ENCODE assay signal across 8 mouse cellular contexts in the genomic region with DNA sequence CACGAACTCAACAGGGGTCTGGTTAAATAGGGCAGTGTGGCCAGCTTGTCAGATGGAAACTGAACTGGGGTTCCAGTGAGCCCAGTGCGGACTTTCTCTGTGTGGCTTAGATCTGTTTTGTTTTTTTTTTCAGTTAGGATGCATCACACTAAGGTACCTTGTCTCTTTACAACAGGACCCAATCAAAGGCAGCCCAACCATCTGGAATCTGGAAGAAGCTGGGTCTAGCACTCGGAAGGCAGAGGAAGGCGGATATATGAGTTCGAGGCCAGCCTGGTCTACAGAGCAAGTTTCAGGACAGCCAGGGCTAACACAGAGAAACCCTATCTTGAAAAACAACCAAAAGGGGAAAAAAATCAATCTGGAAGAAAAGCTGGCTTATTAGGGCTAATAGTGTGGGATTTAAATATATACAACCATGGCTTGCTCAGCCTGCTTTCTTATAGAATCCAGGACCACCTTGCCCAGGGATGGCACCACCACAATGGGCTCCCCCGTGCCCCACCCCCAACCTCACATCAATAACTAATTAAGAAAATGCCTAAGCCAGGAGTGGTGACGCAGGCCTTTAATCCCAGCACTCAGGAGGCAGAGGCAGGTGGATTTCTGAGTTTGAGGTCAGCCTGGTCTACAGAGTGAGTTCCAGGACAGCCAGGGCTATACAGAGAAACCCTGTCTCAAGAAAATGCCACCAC. TPM values are rescaled to one million over a fixed set of nuclear protein-coding genes. Genes with fewer than 3 reads are reported as not detected.
A peak's percentile ranks its signal among the peaks of the same experiment; 100 is the strongest.
DNase-seq lines count a peak whose midpoint lies in the region; ATAC-seq and TF ChIP-seq lines count a peak whose summit lies in the region.

No protein-coding gene starts in this region.

- no peaks in the 10 kb centered on the region for H3K9me3 ChIP-seq in heart, embryonic 13.5 days
- H3K9me3 ChIP-seq in hindbrain, embryonic 14.5 days (ENCODE audit: control insufficient read depth, low read length): no peaks in the 10 kb centered on the region
- no peaks in the 10 kb centered on the region for H3K9me3 ChIP-seq in midbrain, embryonic 14.5 days (ENCODE audit: control insufficient read depth, low read length)

- H3K9ac ChIP-seq in heart, embryonic 13.5 days: peak overlapping the region; percentile 80
- no peak overlapping the region for H3K9ac ChIP-seq in hindbrain, embryonic 14.5 days
- no peak overlapping the region; the same call in 1 of the 2 replicates for H3K9ac ChIP-seq in midbrain, embryonic 14.5 days (replicated peaks; ENCODE audit: low read length)

- peak overlapping the region; percentile 78 for H3K4me2 ChIP-seq in heart, embryonic 13.5 days
- peak overlapping the region; percentile 74 for H3K4me2 ChIP-seq in hindbrain, embryonic 14.5 days (replicated peaks)
- H3K4me2 ChIP-seq in midbrain, embryonic 14.5 days (ENCODE audit: low read length): peak overlapping the region; percentile 73

- ATAC-seq in heart, embryonic 13.5 days (ENCODE audit: extremely low read depth, insufficient number of reproducible peaks, low FRiP score, low TSS enrichment): no peak
- no peak for ATAC-seq in hindbrain, embryonic 14.5 days (ENCODE audit: low FRiP score)
- ATAC-seq in midbrain, embryonic 14.5 days (ENCODE audit: low FRiP score, low TSS enrichment): no peak

- DNase-seq in heart, adult 9 months (ENCODE audit: low spot score in 2 of 2): no peak
- DNase-seq in hindbrain, embryonic 14.5 days (ENCODE audit: low spot score): no peak
- no peak for DNase-seq in midbrain, embryonic 14.5 days
- DNase-seq in B cell, adult 2 months: no peak
- no peak for DNase-seq in layer of hippocampus, postnatal 14 days (ENCODE audit: low spot score in 2 of 2)
- DNase-seq in adrenal gland, postnatal 10 days: no peak

- peak overlapping the region; percentile 93 for H3K27ac ChIP-seq in heart, embryonic 13.5 days (replicated peaks)
- peak overlapping the region; percentile 61 for H3K27ac ChIP-seq in cortical plate, adult 2 months (ENCODE audit: insufficient read depth, low read length)
- H3K27ac ChIP-seq in hindbrain, embryonic 14.5 days: peak overlapping the region; percentile 79
- H3K27ac ChIP-seq in midbrain, embryonic 14.5 days (replicated peaks; ENCODE audit: low read depth, low read length): peak overlapping the region; percentile 77

- no peak for TF ChIP-seq POLR2A in cortical plate, adult 2 months (IDR thresholded peaks at IDR 0.05; ENCODE audit: extremely low read depth, insufficient read depth, low read length)

- no peak for TF ChIP-seq CTCF in cortical plate, adult 2 months (IDR thresholded peaks at IDR 0.05; ENCODE audit: extremely low read depth, insufficient read depth, low read length)

- WGBS in heart, embryonic 13.5 days: 76% methylated on average over 7 of the region's 7 CpGs
- WGBS in hindbrain, embryonic 14.5 days: 77% methylated on average over 7 of the region's 7 CpGs
- whole genome bisulfite sequencing in midbrain, embryonic 14.5 days: 76% methylated on average over 7 of the region's 7 CpGs

- H3K4me3 ChIP-seq in heart, embryonic 13.5 days: peak overlapping the region; percentile 60
- no peak overlapping the region for H3K4me3 ChIP-seq in cortical plate, adult 2 months (ENCODE audit: insufficient read depth, low read length)
- H3K4me3 ChIP-seq in hindbrain, embryonic 14.5 days (replicated peaks; ENCODE audit: low read length): peak overlapping the region; percentile 36; the same call in 1 of the 2 replicates
- H3K4me3 ChIP-seq in midbrain, embryonic 14.5 days (replicated peaks; ENCODE audit: low read depth, low read length): no peak overlapping the region

- no peaks in the 10 kb centered on the region for H3K27me3 ChIP-seq in heart, embryonic 13.5 days (replicated peaks)
- H3K27me3 ChIP-seq in hindbrain, embryonic 14.5 days (ENCODE audit: control insufficient read depth, insufficient read depth, low read length): no peaks in the 10 kb centered on the region
- no peaks in the 10 kb centered on the region for H3K27me3 ChIP-seq in midbrain, embryonic 14.5 days (ENCODE audit: control insufficient read depth, insufficient read depth, low read length)

- H3K4me1 ChIP-seq in heart, embryonic 13.5 days: peaks cover 51% of the 10 kb centered on the region
- peaks cover 7% of the 10 kb centered on the region; the same call in 1 of the 2 replicates for H3K4me1 ChIP-seq in cortical plate, adult 2 months (ENCODE audit: control insufficient read depth, insufficient read depth, low read length)
- peaks cover 25% of the 10 kb centered on the region for H3K4me1 ChIP-seq in hindbrain, embryonic 14.5 days (replicated peaks; ENCODE audit: control insufficient read depth, insufficient read depth, low read length)
- H3K4me1 ChIP-seq in midbrain, embryonic 14.5 days (ENCODE audit: control insufficient read depth, insufficient read depth, low read length): peaks cover 30% of the 10 kb centered on the region

- H3K36me3 ChIP-seq in heart, embryonic 13.5 days: peaks cover 17% of the 10 kb centered on the region
- H3K36me3 ChIP-seq in hindbrain, embryonic 14.5 days (replicated peaks; ENCODE audit: control insufficient read depth, insufficient read depth): peaks cover 13% of the 10 kb centered on the region
- H3K36me3 ChIP-seq in midbrain, embryonic 14.5 days (ENCODE audit: control insufficient read depth, insufficient read depth, low read length): peaks cover 7% of the 10 kb centered on the region

RNA-seq across cellular contexts. Expression of gene Spsb2, which starts 1.9 kb away (rescaled TPM):
- 8.4 and 10.9 TPM in 2 replicates for polyA plus RNA-seq in heart, embryonic 13.5 days (2015; fragmentation: Nextera tagmentation; extraction: Ambion mirVana)
- polyA plus RNA-seq in cortical plate, adult 2 months (2012; rRNA removed): 4.4 and 4.8 TPM in 2 replicates
- polyA plus RNA-seq in hindbrain, embryonic 14.5 days (2014; fragmentation: Nextera tagmentation; extraction: Ambion mirVana): 5.2 and 6.6 TPM in 2 replicates
- polyA plus RNA-seq in midbrain, embryonic 14.5 days (2014; fragmentation: Nextera tagmentation; extraction: Ambion mirVana): 5.9 and 6.3 TPM in 2 replicates
- total RNA-seq in layer of hippocampus, postnatal 14 days (2021): 1 to 10 TPM; 5.7 to 6.7 TPM
- 10 to 100 TPM; 11.7 to 15.2 TPM for total RNA-seq in adrenal gland, postnatal 10 days (2021)

RNA-seq across cellular contexts. Expression of gene Tpi1, which starts 7.5 kb away (rescaled TPM):
- polyA plus RNA-seq in heart, embryonic 13.5 days (2015; fragmentation: Nextera tagmentation; extraction: Ambion mirVana): 1,248 and 1,451 TPM in 2 replicates
- 1,059 and 1,064 TPM in 2 replicates for polyA plus RNA-seq in cortical plate, adult 2 months (2012; rRNA removed)
- polyA plus RNA-seq in hindbrain, embryonic 14.5 days (2014; fragmentation: Nextera tagmentation; extraction: Ambion mirVana): 413 and 474 TPM in 2 replicates
- 343 and 349 TPM in 2 replicates for polyA plus RNA-seq in midbrain, embryonic 14.5 days (2014; fragmentation: Nextera tagmentation; extraction: Ambion mirVana)
- 100 to 1,000 TPM; 578 to 579 TPM for total RNA-seq in layer of hippocampus, postnatal 14 days (2021)
- total RNA-seq in adrenal gland, postnatal 10 days (2021): 100 to 1,000 TPM; 504 to 601 TPM

RNA-seq across cellular contexts. Expression of gene Usp5, which starts 22.7 kb away (rescaled TPM):
- polyA plus RNA-seq in heart, embryonic 13.5 days (2015; fragmentation: Nextera tagmentation; extraction: Ambion mirVana): 98.3 and 101 TPM in 2 replicates
- polyA plus RNA-seq in cortical plate, adult 2 months (2012; rRNA removed): 151 and 152 TPM in 2 replicates
- polyA plus RNA-seq in hindbrain, embryonic 14.5 days (2014; fragmentation: Nextera tagmentation; extraction: Ambion mirVana): 180 and 182 TPM in 2 replicates
- 184 and 191 TPM in 2 replicates for polyA plus RNA-seq in midbrain, embryonic 14.5 days (2014; fragmentation: Nextera tagmentation; extraction: Ambion mirVana)
- 100 to 1,000 TPM; 180 to 183 TPM for total RNA-seq in layer of hippocampus, postnatal 14 days (2021)
- 100 to 1,000 TPM in 1 of 2 experiments, 10 to 100 TPM in 1; 89.2 to 111 TPM for total RNA-seq in adrenal gland, postnatal 10 days (2021)

RNA-seq across cellular contexts. Expression of gene Cdca3, which starts 22.8 kb away (rescaled TPM):
- polyA plus RNA-seq in heart, embryonic 13.5 days (2015; fragmentation: Nextera tagmentation; extraction: Ambion mirVana): 123 and 132 TPM in 2 replicates
- 2.3 and 2.4 TPM in 2 replicates for polyA plus RNA-seq in cortical plate, adult 2 months (2012; rRNA removed)
- 29.3 and 36.2 TPM in 2 replicates for polyA plus RNA-seq in hindbrain, embryonic 14.5 days (2014; fragmentation: Nextera tagmentation; extraction: Ambion mirVana)
- polyA plus RNA-seq in midbrain, embryonic 14.5 days (2014; fragmentation: Nextera tagmentation; extraction: Ambion mirVana): 25.0 and 43.7 TPM in 2 replicates
- 1 to 10 TPM; 2.0 to 3.4 TPM for total RNA-seq in layer of hippocampus, postnatal 14 days (2021)
- 10 to 100 TPM; 26.3 to 28.8 TPM for total RNA-seq in adrenal gland, postnatal 10 days (2021)

RNA-seq across cellular contexts. Expression of gene Lrrc23, which starts 27.1 kb away (rescaled TPM):
- polyA plus RNA-seq in heart, embryonic 13.5 days (2015; fragmentation: Nextera tagmentation; extraction: Ambion mirVana): 0.09 TPM in 1 of 2 replicates, not detected in the other
- polyA plus RNA-seq in cortical plate, adult 2 months (2012; rRNA removed): 2.4 and 5.0 TPM in 2 replicates
- 3.7 and 6.4 TPM in 2 replicates for polyA plus RNA-seq in hindbrain, embryonic 14.5 days (2014; fragmentation: Nextera tagmentation; extraction: Ambion mirVana)
- 1.4 and 3.2 TPM in 2 replicates for polyA plus RNA-seq in midbrain, embryonic 14.5 days (2014; fragmentation: Nextera tagmentation; extraction: Ambion mirVana)
- 1 to 10 TPM; 1.6 to 3.4 TPM for total RNA-seq in layer of hippocampus, postnatal 14 days (2021)
- under 1 TPM in 1 of 2 experiments, not detected in 1; 0.72 TPM for total RNA-seq in adrenal gland, postnatal 10 days (2021)

Comparison
In these comparisons a context has a peak if more than half of its experiments do, and no peak if none do; other contexts are left out.
1. H3K4me3 ChIP-seq: peak in heart, embryonic 13.5 days (single experiment) and hindbrain, embryonic 14.5 days (single experiment); none in cortical plate, adult 2 months (single experiment) and midbrain, embryonic 14.5 days (single experiment).
2. Peak in every context shown above with its lines, with median percentiles within 50 percentile points of each other: H3K27ac ChIP-seq and H3K4me2 ChIP-seq.